Mouse (Mus musculus) E14TG2a.4 (cell line): ENCODE data around the gene Traf6.

Source experiments
- CTCF ChIP-seq: conservative IDR thresholded peaks from 2 replicates; pipeline ENCODE4 v1.5.1; 2014; ENCODE audit warnings: low read length
- NANOG ChIP-seq: IDR thresholded peaks from 2 replicates; pipeline ENCODE4 v1.6.1; 2014; ENCODE audit warnings: borderline replicate concordance, low read length, mixed read lengths
- POU5F1 ChIP-seq: IDR thresholded peaks from 2 replicates; pipeline ENCODE4 v1.6.1; 2014; ENCODE audit warnings: low read length, borderline replicate concordance

GRCm38 (mm10) chr2:101739914-101740313 is 61.7 kb downstream of the Traf6 start:
- TF ChIP-seq CTCF: no peak
- TF ChIP-seq NANOG: no peak
- TF ChIP-seq POU5F1: no peak
